Mouse (Mus musculus) heart, adult 2 months (tissue): ENCODE data around the gene S100pbp. TPM values are rescaled to one million over a fixed set of nuclear protein-coding genes. Genes with fewer than 3 reads are reported as not detected.

Experiments used
- DNase-seq, 2 experiments: peaks; one replicate each; pipeline ENCODE4 v3.0.0; 2021
- H3K27ac ChIP-seq: fragments of 200-600 bp; 2 replicates; pipeline ENCODE4 v1.8.1; 2022
- H3K27me3 ChIP-seq: fragments of 200-500 bp; 2 replicates; pipeline ENCODE4 v1.6.1; 2012; ENCODE audit warnings: mild to moderate bottlenecking, low read length, inconsistent platforms, mixed read lengths; ENCODE audit not compliant: control insufficient read depth, insufficient read depth
- H3K36me3 ChIP-seq: fragments of 200-500 bp; 2 replicates; pipeline ENCODE4 v1.6.1; 2012; ENCODE audit warnings: low read length, inconsistent platforms; ENCODE audit not compliant: control insufficient read depth, insufficient read depth
- H3K4me1 ChIP-seq: fragments of 200-500 bp; 2 replicates; pipeline ENCODE4 v1.6.1; 2011; ENCODE audit warnings: low read length; ENCODE audit not compliant: control insufficient read depth, insufficient read depth
- H3K4me3 ChIP-seq: fragments of 200-600 bp; 2 replicates; pipeline ENCODE4 v1.8.1; 2022
- H3K79me2 ChIP-seq: fragments of 200-500 bp; replicated peaks from 2 replicates; pipeline ENCODE4 v1.6.1; 2012; ENCODE audit warnings: mild to moderate bottlenecking, inconsistent platforms, low read length, moderate library complexity, mixed read lengths; ENCODE audit not compliant: control insufficient read depth, insufficient read depth
- H3K9ac ChIP-seq: fragments of 200-500 bp; 2 replicates; pipeline ENCODE4 v1.6.1; 2012; ENCODE audit warnings: low read depth, mild to moderate bottlenecking, control low read depth, inconsistent platforms, low read length, mixed read lengths
- CTCF ChIP-seq: fragments of 200-600 bp; IDR thresholded peaks from 2 replicates; pipeline ENCODE4 v1.8.1; 2022; ENCODE audit warnings: antibody characterized with exemption, mild to moderate bottlenecking, moderate library complexity
- EP300 ChIP-seq: fragments of 200-500 bp; IDR thresholded peaks from 2 replicates; pipeline ENCODE4 v1.6.1; 2011; ENCODE audit warnings: low read depth, low read length, control low read depth; ENCODE audit not compliant: insufficient read depth
- POLR2A ChIP-seq: fragments of 200-500 bp; IDR thresholded peaks from 2 replicates; pipeline ENCODE4 v1.6.1; 2011; ENCODE audit warnings: mild to moderate bottlenecking, low read depth, low read length, control low read depth; ENCODE audit not compliant: insufficient read depth
- WGBS: fragments of 180-500 bp; shearing (Covaris S2); methylation state at CpG from one replicate; pipeline ENCODE4 v1.1.7; 2018; 5-methylcytosine and 5-hydroxymethylcytosine counted together
- intact Hi-C: fragments of 180-260 bp; cut with DNase I; formaldehyde crosslinking; loops from one replicate; pipeline ENCODE4 v1.15.1; 2025
- polyA plus RNA-seq: library from polyadenylated mRNA; depleted of rRNA; stranded (reverse); fragments of >200 nt; gene quantifications from 2 replicates; pipeline ENCODE4 v1.2.3, GENCODE M21; 2012
- total RNA-seq, 2 experiments: library from RNA; stranded (reverse); gene quantifications; 2 replicates each; pipeline ENCODE4 v1.2.3; 2021

S100pbp gene
- total and polyA plus RNA-seq, 3 experiments: 6.6 to 14.2 (median 10.2) TPM

DNA sequence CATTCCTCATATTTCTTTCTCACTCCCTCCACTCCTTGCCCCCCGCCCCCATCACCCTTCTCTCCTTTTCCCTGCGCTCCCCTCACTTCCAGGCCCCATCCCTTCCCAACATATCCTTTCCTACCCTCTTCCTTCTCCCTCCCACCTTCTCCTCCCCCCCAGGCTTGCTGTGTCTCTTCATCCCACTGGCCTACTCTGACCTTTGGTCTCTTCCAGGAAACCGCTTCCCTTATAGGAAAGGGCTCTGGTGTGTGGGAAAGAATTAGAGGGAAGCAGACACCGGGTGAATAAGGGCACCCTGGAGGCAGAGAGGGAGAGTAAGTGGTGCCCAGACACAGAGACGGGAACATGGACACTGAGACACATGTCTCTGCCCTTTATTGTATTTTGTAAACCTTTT lies 2.2 kb upstream of the S100pbp start:
- Histone ChIP-seq H3K4me3 (no peak overlapping the region), H3K27ac (no peak overlapping the region), H3K9ac (no peak overlapping the region), H3K79me2 (peaks cover 4% of the 10 kb centered on the region), H3K36me3 (peaks cover 3% of the 10 kb centered on the region; the same call in 1 of the 2 replicates), H3K4me1 (peaks cover 3% of the 10 kb centered on the region), H3K27me3 (no peaks in the 10 kb centered on the region)
- DNase-seq: no peak
- WGBS: 71% methylated on average over 5 of the region's 5 CpGs
- intact Hi-C loops: no loop called here
- no peak for TF ChIP-seq CTCF
- no peak for TF ChIP-seq EP300
- no peak for TF ChIP-seq POLR2A

DNA sequence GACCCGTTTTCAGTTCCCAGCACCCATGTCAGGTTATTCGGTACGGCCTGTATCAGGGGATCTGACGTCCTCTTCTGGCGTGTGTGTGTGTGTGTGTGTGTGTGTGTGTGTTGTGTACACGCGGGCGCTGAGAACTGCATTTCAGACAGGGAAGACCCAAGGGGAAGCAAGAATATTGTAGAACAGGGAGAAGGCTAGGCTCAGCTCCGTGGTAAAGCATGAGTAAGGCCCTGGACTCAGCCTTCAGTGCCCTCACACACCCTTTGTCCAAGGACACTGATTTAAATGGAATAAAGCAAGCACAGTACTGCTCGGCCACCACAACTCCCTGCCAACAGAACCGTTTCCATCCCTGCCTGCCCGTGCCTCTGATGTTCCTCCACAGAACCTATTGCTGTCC lies 1.0 kb upstream of the S100pbp start:
- Histone ChIP-seq H3K9ac (peak overlapping the region; percentile 64), H3K27me3 (no peaks in the 10 kb centered on the region), H3K79me2 (peaks cover 4% of the 10 kb centered on the region), H3K4me1 (peaks cover 3% of the 10 kb centered on the region), H3K27ac (peak overlapping the region; percentile 77), H3K4me3 (peak overlapping the region; percentile 94), H3K36me3 (peaks cover 3% of the 10 kb centered on the region; the same call in 1 of the 2 replicates)
- intact Hi-C loops: no loop called here
- under 1% methylated on average over 12 of the region's 12 CpGs for WGBS
- DNase-seq: no peak
- TF ChIP-seq EP300 (no peak), CTCF (no peak), POLR2A (no peak)

DNA sequence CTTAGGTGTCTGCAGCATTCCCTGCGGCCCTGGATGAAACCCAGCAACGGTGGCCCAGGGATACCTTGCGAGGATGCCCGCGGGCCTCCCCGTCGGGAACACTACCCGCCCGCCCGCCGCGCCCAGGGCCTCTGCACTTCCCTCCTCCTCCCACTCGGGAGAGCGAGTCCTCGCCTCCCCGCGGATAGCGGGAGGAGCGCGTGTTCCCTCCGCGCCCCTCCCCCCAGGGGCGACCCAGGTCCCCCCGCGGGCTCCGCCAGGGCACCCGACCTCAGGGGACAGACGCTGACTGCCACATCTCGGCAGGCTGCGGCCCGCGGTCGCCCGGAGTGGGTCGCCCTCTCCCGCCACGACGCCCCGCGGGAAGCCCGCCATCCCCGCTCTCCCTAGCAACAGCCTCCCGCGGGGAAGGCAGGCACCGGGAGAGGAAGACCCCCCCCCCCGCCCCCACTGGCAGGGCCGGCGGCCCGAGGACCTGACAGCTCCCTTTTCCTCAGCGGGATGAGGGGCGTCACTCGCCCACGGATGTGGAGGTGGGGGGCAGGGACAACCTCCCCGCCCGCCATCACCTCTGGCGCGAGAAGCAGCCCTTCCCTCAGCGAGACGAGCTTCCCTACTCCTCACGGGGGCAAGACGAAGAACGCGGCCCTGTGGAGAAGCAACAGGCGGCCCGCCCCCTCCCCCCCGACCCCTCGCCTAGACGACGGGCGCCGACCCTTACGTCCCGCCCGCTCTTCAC lies 555 bp downstream of the S100pbp start:
- H3K4me3 ChIP-seq: peak overlapping the region; percentile 94
- under 1% methylated on average over 67 of the region's 74 CpGs for WGBS
- TF ChIP-seq POLR2A: no peak
- no peak for TF ChIP-seq CTCF
- TF ChIP-seq EP300: no peak
- peaks cover 3% of the 10 kb centered on the region; the same call in 1 of the 2 replicates for H3K36me3 ChIP-seq
- H3K9ac ChIP-seq: peak overlapping the region; percentile 85
- intact Hi-C loops: loop anchor here (5.0 to 10.0 kb wide), 4 partner anchors 52 to 374 kb away; partner anchors contain the start of genes Bsdc1, Fndc5 and Rnf19b
- peaks cover 3% of the 10 kb centered on the region for H3K4me1 ChIP-seq
- peak; percentile 73 to 75 for DNase-seq
- H3K27ac ChIP-seq: peak overlapping the region; percentile 93
- peaks cover 4% of the 10 kb centered on the region for H3K79me2 ChIP-seq
- H3K27me3 ChIP-seq: no peaks in the 10 kb centered on the region

DNA sequence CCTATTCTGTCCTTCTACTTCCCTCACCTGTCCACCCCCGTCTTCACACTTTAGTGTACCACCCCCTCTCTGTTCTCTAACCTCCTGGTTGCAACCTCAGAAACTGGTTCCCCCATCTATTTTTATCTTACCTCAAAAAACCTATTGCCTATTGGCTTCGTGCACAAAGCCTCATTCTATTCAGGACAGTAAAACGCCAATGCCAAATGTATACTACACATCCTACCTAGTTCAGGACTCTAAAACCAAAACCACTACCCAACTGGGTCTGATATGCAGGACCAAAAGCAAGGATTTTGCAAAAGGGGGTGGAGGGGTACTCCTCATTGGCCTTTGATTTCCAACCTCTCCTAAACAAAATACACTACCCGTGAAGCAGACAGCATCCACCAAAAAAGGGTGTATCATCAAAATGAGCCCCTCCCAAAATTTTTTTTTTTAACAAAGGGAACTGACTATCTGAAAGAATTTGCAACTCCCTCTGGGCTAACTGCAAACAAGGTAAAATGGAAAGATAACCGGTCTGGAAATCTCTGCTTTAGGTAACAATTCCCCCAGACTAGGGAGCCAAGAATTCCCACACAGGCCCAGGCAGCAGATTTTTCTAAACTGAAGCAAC lies 1.4 kb downstream of the S100pbp start:
- DNase-seq: no peak
- H3K9ac ChIP-seq: no peak overlapping the region
- H3K79me2 ChIP-seq: peaks cover 4% of the 10 kb centered on the region
- H3K27ac ChIP-seq: no peak overlapping the region
- peaks cover 3% of the 10 kb centered on the region for H3K4me1 ChIP-seq
- 42% methylated on average over 5 of the region's 5 CpGs for WGBS
- no peaks in the 10 kb centered on the region for H3K27me3 ChIP-seq
- TF ChIP-seq POLR2A (no peak), EP300 (no peak), CTCF (no peak)
- peak overlapping the region; percentile 94 for H3K4me3 ChIP-seq
- peaks cover 3% of the 10 kb centered on the region; the same call in 1 of the 2 replicates for H3K36me3 ChIP-seq
- intact Hi-C loops: loop anchor here (5.0 to 10.0 kb wide), 4 partner anchors 51 to 373 kb away; partner anchors contain the start of genes Bsdc1, Fndc5 and Rnf19b

DNA sequence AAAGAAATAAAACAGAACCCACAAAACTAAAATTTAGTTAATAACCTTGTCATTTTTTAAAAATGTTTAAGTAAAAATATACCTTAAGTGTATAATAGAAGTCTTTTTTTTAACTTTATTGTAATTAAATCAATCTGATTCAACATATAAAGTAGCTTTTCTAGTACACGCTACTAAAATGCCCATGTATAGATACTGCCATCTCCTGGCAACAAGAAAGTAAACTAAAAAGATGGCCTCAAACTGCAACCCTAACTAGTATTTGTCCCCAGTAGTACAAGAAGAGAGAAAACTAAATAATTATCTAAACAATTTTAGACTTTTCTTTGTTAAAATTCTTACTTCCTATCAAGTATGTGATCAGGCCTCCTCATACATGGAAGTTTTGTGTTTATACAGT lies 10.0 kb downstream of the S100pbp start:
- H3K27ac ChIP-seq: no peak overlapping the region
- no peaks in the 10 kb centered on the region for H3K27me3 ChIP-seq
- no peaks in the 10 kb centered on the region for H3K4me1 ChIP-seq
- H3K79me2 ChIP-seq: no peaks in the 10 kb centered on the region
- 53% methylated on average over 1 of the region's 1 CpGs for WGBS
- intact Hi-C loops: no loop called here
- no peak for DNase-seq
- no peak overlapping the region for H3K9ac ChIP-seq
- no peak for TF ChIP-seq POLR2A
- TF ChIP-seq EP300: no peak
- TF ChIP-seq CTCF: peak; percentile 64
- H3K36me3 ChIP-seq: 0 out of 2 replicates have a peak, but pooled peaks cover 2% of the 10 kb centered on the region
- no peak overlapping the region for H3K4me3 ChIP-seq

DNA sequence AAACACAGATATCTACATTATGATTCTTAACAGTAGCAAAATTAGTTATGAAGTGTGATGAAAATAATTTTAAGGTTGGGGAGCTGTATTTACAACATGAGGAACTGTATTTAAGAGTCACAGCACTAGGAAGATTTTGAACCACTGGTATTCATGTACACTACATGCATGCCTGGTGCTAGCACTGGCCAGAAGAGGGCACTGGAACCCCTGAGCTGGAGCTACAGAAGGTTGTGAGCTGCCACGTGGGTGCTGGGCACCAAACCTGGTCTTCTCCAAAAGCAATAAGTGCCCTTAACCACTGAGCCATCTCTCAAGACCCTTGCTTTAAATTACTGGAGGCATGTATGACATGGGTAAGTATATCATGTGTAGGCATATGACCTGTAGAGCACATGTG lies 17.0 kb downstream of the S100pbp start:
- intact Hi-C loops: no loop called here
- Histone ChIP-seq H3K4me1 (no peaks in the 10 kb centered on the region), H3K79me2 (no peaks in the 10 kb centered on the region), H3K9ac (no peak overlapping the region), H3K36me3 (peaks cover 4% of the 10 kb centered on the region; the same call in 1 of the 2 replicates), H3K27me3 (no peaks in the 10 kb centered on the region), H3K27ac (no peak overlapping the region), H3K4me3 (no peak overlapping the region)
- no peak for DNase-seq
- TF ChIP-seq EP300 (no peak), CTCF (peak; percentile 24; the same call in 1 of the 2 replicates)
- 78% methylated on average over 1 of the region's 1 CpGs for WGBS
